Comparison of ENCODE assay signal across 8 mouse cellular contexts in the genomic region with DNA sequence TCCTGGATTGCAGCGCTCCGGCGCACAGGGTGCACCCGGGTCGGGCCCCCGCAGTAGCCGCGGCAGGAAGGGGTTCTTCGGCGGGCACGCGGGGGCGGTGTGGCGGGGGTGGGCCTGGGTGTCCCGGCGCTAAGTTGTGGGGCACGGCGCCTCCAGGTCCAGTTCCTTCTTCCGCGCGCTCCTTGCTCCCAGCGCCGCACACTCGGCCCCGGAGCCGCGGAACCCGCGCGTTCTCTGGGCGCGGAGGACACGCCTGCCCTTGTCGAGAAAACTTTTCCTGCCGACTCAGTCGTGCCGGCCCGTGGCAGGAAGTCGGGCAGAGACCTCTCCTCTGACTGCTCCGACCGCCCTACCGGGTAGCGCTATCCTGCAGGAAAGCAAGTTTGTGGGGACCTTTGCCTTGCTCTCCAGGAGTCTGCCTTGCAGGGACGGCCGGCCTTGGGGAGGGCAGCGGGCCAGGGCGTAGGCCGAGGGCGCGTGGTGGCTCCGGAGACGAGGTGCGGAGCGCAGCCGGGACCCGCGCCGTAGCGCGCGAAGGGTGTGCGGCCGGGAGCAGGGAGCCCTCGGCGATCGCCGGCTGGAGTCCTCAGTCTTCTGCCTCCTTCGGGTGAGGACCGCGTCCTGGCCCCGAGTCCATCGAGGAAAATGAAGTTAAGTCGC. TPM values are rescaled to one million over a fixed set of nuclear protein-coding genes. Genes with fewer than 3 reads are reported as not detected.
A peak's percentile ranks its signal among the peaks of the same experiment; 100 is the strongest.
DNase-seq lines count a peak whose midpoint lies in the region; ATAC-seq and TF ChIP-seq lines count a peak whose summit lies in the region.

No protein-coding gene starts in this region.

- H3K9me3 ChIP-seq in embryonic facial prominence, embryonic 10.5 days, result no peaks in the 10 kb centered on the region
- no peaks in the 10 kb centered on the region for H3K9me3 ChIP-seq in lung, embryonic 14.5 days (ENCODE audit: low read depth, low read length)

- ATAC-seq in CD4-positive, CD25-positive, alpha-beta regulatory T cell, adult 4 months, result peak; percentile 34
- ATAC-seq in lung, embryonic 14.5 days (ENCODE audit: insufficient read depth), result peak; percentile 37

- DNase-seq in adrenal gland, postnatal 10 days, result peak; percentile 80
- DNase-seq in embryonic facial prominence, embryonic 10.5 days (ENCODE audit: low spot score), result peak; percentile 74
- peak; percentile 64 for DNase-seq in heart, adult 8-10 months (ENCODE audit: low spot score)
- DNase-seq in kidney, adult 2 months, result peak; percentile 76
- DNase-seq in lung, embryonic 14.5 days, result peak; percentile 73
- peak; percentile 80 for DNase-seq in thymus, postnatal 14 days

- H3K27ac ChIP-seq in embryonic facial prominence, embryonic 10.5 days (replicated peaks), result peak overlapping the region; percentile 95
- H3K27ac ChIP-seq in kidney, adult 2 months (ENCODE audit: insufficient read depth, low read depth, low read length), result peak overlapping the region; percentile 72
- peak overlapping the region; percentile 96 for H3K27ac ChIP-seq in lung, embryonic 14.5 days (ENCODE audit: low read depth)
- no peak overlapping the region for H3K27ac ChIP-seq in olfactory bulb, adult 2 months (ENCODE audit: insufficient read depth, low read depth, low read length)

- H3K4me3 ChIP-seq in embryonic facial prominence, embryonic 10.5 days, result peak overlapping the region; percentile 81
- H3K4me3 ChIP-seq in kidney, adult 2 months (ENCODE audit: insufficient read depth, low read depth, low read length), result peak overlapping the region; percentile 68
- peak overlapping the region; percentile 87 for H3K4me3 ChIP-seq in lung, embryonic 14.5 days (ENCODE audit: low read depth, low read length)
- H3K4me3 ChIP-seq in olfactory bulb, adult 2 months (ENCODE audit: insufficient read depth, low read depth, low read length), result peak overlapping the region; percentile 87

- TF ChIP-seq CTCF in kidney, adult 2 months (conservative IDR thresholded peaks at IDR 0.05; ENCODE audit: insufficient read depth, insufficient read length, low read depth, low read length), result no peak
- TF ChIP-seq CTCF in lung, embryonic 14.5 days (IDR thresholded peaks at IDR 0.05; ENCODE audit: low read depth), result no peak
- no peak for TF ChIP-seq CTCF in olfactory bulb, adult 2 months (IDR thresholded peaks at IDR 0.05; ENCODE audit: insufficient read depth, low read depth, low read length)

- H3K27me3 ChIP-seq in embryonic facial prominence, embryonic 10.5 days (replicated peaks; ENCODE audit: low read depth, poor library complexity, severe bottlenecking), result no peaks in the 10 kb centered on the region
- no peaks in the 10 kb centered on the region for H3K27me3 ChIP-seq in kidney, adult 2 months (replicated peaks; ENCODE audit: control insufficient read depth, insufficient read depth, low read length)
- no peaks in the 10 kb centered on the region for H3K27me3 ChIP-seq in lung, embryonic 14.5 days (ENCODE audit: insufficient read depth, low read length)

- TF ChIP-seq POLR2A in kidney, adult 2 months (IDR thresholded peaks at IDR 0.05; ENCODE audit: low read depth, low read length), result no peak
- no peak for TF ChIP-seq POLR2A in olfactory bulb, adult 2 months (IDR thresholded peaks at IDR 0.05; ENCODE audit: insufficient read depth, low read depth, low read length)

- peak overlapping the region; percentile 91 for H3K9ac ChIP-seq in lung, embryonic 14.5 days

- under 1% methylated on average over 73 of the region's 73 CpGs for WGBS in embryonic facial prominence, embryonic 10.5 days
- under 1% methylated on average over 64 of the region's 73 CpGs for WGBS in kidney, adult 2 months
- WGBS in lung, embryonic 14.5 days, result under 1% methylated on average over 71 of the region's 73 CpGs
- under 1% methylated on average over 68 of the region's 73 CpGs for WGBS in olfactory bulb, adult 2 months

- H3K4me2 ChIP-seq in lung, embryonic 14.5 days, result peak overlapping the region; percentile 97

- peaks cover 46% of the 10 kb centered on the region for H3K4me1 ChIP-seq in embryonic facial prominence, embryonic 10.5 days
- peaks cover 21% of the 10 kb centered on the region for H3K4me1 ChIP-seq in kidney, adult 2 months (ENCODE audit: control insufficient read depth, insufficient read depth, low read length)
- peaks cover 18% of the 10 kb centered on the region for H3K4me1 ChIP-seq in lung, embryonic 14.5 days (ENCODE audit: insufficient read depth)
- H3K4me1 ChIP-seq in olfactory bulb, adult 2 months (ENCODE audit: control insufficient read depth, insufficient read depth, low read length), result peaks cover 7% of the 10 kb centered on the region

- H3K36me3 ChIP-seq in embryonic facial prominence, embryonic 10.5 days (replicated peaks), result no peaks in the 10 kb centered on the region
- H3K36me3 ChIP-seq in kidney, adult 2 months (ENCODE audit: control insufficient read depth, insufficient read depth, low read length), result no peaks in the 10 kb centered on the region
- H3K36me3 ChIP-seq in lung, embryonic 14.5 days (ENCODE audit: insufficient read depth), result no peaks in the 10 kb centered on the region

RNA-seq across cellular contexts. Expression of gene Man2a1, which starts 0.7 kb away (rescaled TPM):
- polyA plus RNA-seq in CD4-positive, CD25-positive, alpha-beta regulatory T cell, adult 4 months (2017; shearing (Covaris generic)), result 10 to 100 TPM; 10.1 to 10.6 TPM
- 100 to 1,000 TPM in 1 of 2 experiments, 10 to 100 TPM in 1; 87.4 to 125 TPM for total RNA-seq in adrenal gland, postnatal 10 days (2021)
- polyA plus RNA-seq in embryonic facial prominence, embryonic 10.5 days (2016; fragmentation: Nextera tagmentation; extraction: Ambion mirVana), result 5.8 and 6.4 TPM in 2 replicates
- 10 to 100 TPM; 13.3 to 19.1 (median 15.7) TPM for total RNA-seq in heart, adult 8-10 months (2022)
- polyA plus RNA-seq in kidney, adult 2 months (2012; rRNA removed), result 25.6 and 27.3 TPM in 2 replicates
- polyA plus RNA-seq in lung, embryonic 14.5 days (2014; fragmentation: Nextera tagmentation; extraction: Ambion mirVana), result 9.0 and 10.3 TPM in 2 replicates
- not detected in 2 replicates for polyA plus RNA-seq in olfactory bulb, adult 2 months (2012; ENCODE audit: insufficient read depth, insufficient read length, low replicate concordance, missing spikeins)
